Mouse (Mus musculus) retina, adult 2 months (tissue): Measurements from ENCODE around the gene Slc22a14.

ENCODE experiments used
- DNase-seq: peaks from one replicate; pipeline ENCODE4 v3.0.0-alpha.2; 2012; ENCODE audit warnings: low read depth, low spot score

The Slc22a14 gene

GRCm38 (mm10) chr9:119142066-119142465 is 223.3 kb downstream of the Slc22a14 start:
- no peak for DNase-seq

- no peak for DNase-seq
Observed at GRCm38 (mm10) chr9:119138836-119139235, 226.5 kb downstream of the Slc22a14 start.

GRCm38 (mm10) chr9:119130692-119131091 is 234.7 kb downstream of the Slc22a14 start:
- DNase-seq = no peak

- DNase-seq = no peak
Observed at GRCm38 (mm10) chr9:119128436-119129181, 236.7 kb downstream of the Slc22a14 start.

GRCm38 (mm10) chr9:119122596-119123369 is 242.6 kb downstream of the Slc22a14 start:
- no peak for DNase-seq

GRCm38 (mm10) chr9:119120168-119120560 is 245.2 kb downstream of the Slc22a14 start:
- no peak for DNase-seq
